Mouse (Mus musculus) embryonic stem cell, embryonic (primary cell): Measurements from ENCODE around the gene Olfr1451.
"Not testable (repeated sequence)": the region's sequence is repeated elsewhere in the genome, so short reads cannot be mapped to it uniquely, and the experiment has no call there.

Source experiments
- CTCF ChIA-PET, 4 experiments: fragments of 300-600 bp in 2 of 4; fragments of 350-600 bp in 2 of 4; sonication (Branson Sonifier 250); formaldehyde crosslinking; loops; one replicate each; lab custom pipeline; 2022; ENCODE audit warnings: inconsistent platforms in 2 of 4; lab: Charles Lee
- POLR2A ChIA-PET, 4 experiments: fragments of 300-600 bp in 2 of 4; fragments of 350-600 bp in 2 of 4; sonication (Branson Sonifier 250); formaldehyde crosslinking; loops; one replicate each; lab custom pipeline; 2022; ENCODE audit warnings: antibody characterized with exemption in 4 of 4, inconsistent platforms in 1 of 4; lab: Charles Lee

Gene Olfr1451

DNA sequence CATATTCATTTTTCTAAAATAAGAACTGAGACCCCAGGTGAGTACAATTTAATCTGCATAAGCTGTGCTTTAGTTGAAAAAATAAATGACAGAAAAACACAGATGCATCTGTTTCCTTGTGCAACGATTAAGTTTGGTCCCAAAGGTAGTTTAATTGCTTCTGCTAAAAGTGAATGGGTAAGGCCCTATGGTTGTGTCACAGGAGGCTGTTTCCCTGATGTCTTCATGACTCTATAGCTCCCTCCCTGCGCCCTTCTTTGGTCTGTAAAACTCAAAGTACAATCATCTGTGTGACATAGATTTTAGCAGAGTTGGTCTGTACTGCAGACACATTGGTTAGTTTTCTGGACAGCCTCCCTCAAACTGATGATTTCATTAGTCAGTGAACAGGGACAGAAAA is at the start of gene Olfr1451:
Olfr1451 (plus strand) TSS at position 301 of the 400 bp plus-strand sequence.
- ChIA-PET CTCF (no interaction called here), POLR2A (no interaction called here)

GRCm38 (mm10) chr19:12949958-12950357 is 44.9 kb upstream of the Olfr1451 start, which contains the start of gene Olfr1450:
Olfr1450 (plus strand) TSS chr19:12950258.
- ChIA-PET CTCF (no interaction called here), POLR2A (no interaction called here)

- POLR2A ChIA-PET, CTCF ChIA-PET: not testable (repeated sequence)
Observed at GRCm38 (mm10) chr19:12970082-12970481, 24.7 kb upstream of the Olfr1451 start.

GRCm38 (mm10) chr19:12992316-12992715 is 2.5 kb upstream of the Olfr1451 start:
- POLR2A ChIA-PET, CTCF ChIA-PET: not testable (repeated sequence)

DNA sequence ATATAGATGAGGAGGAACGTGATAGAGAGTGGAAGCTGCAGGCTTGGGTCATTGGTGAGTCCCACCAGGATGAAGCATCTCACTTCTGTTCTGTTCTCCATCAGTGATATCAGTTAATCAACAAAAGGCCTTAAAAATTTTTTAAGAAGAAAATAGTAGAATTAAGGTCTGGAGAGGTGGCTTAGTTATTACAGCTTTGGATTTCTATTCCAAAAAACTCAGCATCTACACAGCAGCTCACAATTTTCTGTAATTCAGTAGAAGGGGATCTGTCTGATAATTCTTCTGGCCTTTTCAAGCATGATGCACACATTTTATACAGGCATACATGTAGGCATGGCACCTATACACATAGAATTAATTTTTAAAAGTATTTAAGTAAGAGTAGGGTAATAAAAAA is 33.4 kb downstream of the Olfr1451 start, which contains the start of gene Olfr1453:
Olfr1453 (minus strand) TSS at position 101 of the 400 bp plus-strand sequence.
- POLR2A ChIA-PET, result no interaction called here

More for the DNA sequence above, 33.4 kb downstream of the Olfr1451 start, which contains the start of gene Olfr1453:
- CTCF ChIA-PET, result no interaction called here
